Mouse (Mus musculus) kidney, postnatal 25 days (tissue): ENCODE measurements at regions not wholly inside any gene's neighbourhood (a gene's known extent, or its start where the extent isn't known, plus 50 kb on each side); places are given as distances from the start of the nearest gene placed in this dataset.

ENCODE experiments used
- DNase-seq, 2 experiments: peaks; one replicate each; pipeline ENCODE4 v3.0.0; 2021; ENCODE audit warnings: mixed read lengths in 2 of 2

DNA sequence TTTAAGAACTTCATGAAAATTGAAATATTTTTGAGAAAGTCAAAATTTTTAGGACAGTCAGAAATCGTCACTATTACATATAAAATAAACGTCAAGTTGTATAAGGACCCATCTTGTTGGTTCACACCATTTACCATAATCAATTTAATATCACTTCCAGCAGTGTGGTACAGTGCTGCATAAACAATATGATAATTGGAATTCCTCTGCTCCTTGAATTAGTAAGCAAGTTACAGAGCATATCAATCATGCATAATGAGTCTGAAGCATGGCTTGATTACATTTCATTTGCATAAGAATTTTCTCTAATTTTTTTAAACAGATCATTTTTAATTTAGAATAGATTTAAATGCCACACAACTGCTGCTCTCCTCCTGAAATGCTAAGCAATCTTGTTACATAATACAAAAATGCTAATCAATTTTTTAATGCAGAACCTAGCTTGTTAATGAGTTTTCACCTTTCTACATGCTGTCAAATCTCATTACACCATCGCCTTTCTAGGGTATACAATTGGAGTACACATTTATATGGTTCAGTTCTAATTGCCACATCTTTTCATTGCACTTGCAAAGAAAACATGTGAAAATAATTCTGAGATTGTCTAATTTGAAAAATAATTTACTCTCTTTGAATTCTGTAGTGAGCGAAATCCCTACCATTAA is 194.5 kb downstream of the Ctag2 start:
- DNase-seq = no peak

DNA sequence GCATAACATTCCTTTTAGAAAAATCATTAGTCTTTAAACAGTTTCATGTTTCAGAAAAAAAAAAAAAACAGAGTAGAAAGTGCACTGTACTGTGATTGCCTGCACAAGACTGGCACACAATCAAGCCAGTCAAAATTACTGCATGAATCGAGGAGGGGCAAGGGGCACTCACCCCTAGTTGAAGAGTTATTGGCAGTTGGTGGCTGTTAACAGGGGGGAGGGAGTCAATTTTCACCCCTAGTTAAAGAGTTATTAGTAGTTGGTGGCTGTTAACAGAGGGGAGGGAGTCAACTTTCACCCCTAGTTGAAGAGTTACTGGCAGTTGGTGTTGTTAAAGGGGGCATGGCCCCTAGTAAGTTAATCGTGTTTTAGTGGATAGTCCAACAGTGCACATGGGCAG is 205.3 kb downstream of the Ctag2 start:
- peak in 1 of 2 experiments; percentile 1 for DNase-seq
